Mouse (Mus musculus) retina, postnatal 7 days (tissue): ENCODE data around the gene Chrnb2.
"Not testable (repeated sequence)": the region's sequence is repeated elsewhere in the genome, so short reads cannot be mapped to it uniquely, and the experiment has no call there.

Source experiments
- DNase-seq: peaks from one replicate; pipeline ENCODE4 v3.0.0-alpha.2; 2012; ENCODE audit warnings: low read depth, low spot score

The Chrnb2 gene

GRCm38 (mm10) chr3:89764119-89764724 lies at the start of gene Chrnb2:
Gene Chrnb2, minus strand, starts transcription at chr3:89764632.
- peak; percentile 29 for DNase-seq

DNA sequence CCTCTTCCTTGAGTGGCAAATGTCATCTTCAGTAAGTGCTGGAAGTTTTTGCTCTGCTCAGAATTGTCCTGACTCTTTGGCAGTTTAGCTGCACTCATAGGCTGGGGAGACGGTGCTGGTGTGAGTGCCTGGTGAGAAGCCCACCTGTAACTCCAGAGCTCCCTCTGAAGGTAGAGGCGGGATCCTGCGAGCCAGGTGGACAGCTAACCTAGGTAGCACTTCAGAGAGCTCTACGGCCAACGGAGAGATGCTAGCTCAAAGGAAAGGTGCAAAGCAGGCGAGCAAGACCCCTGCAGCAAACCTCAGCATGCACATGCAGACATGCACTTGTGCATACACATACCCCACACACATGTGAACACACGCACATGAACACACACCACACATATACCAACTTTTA lies 49.6 kb upstream of the Chrnb2 start:
- no peak for DNase-seq

DNA sequence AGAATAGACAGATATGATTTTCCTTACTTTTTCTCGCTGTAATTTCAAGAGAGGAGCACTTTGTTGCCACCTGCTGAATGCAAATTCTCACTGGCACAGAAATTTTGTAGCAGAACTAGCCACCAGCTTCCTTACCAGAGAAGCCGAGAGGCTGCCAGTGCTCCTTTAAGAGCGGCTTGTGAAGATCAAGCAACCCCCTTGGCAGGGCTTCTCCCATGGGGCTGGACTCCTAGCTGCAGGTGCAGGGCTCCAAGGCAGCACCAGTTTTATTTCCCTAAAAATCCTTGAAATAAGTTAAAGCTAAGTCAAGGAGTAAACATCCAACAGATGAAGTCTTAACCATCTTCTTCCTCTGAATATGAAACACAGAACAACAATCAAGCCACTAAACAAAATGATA lies 47.7 kb upstream of the Chrnb2 start:
- no peak for DNase-seq

DNA sequence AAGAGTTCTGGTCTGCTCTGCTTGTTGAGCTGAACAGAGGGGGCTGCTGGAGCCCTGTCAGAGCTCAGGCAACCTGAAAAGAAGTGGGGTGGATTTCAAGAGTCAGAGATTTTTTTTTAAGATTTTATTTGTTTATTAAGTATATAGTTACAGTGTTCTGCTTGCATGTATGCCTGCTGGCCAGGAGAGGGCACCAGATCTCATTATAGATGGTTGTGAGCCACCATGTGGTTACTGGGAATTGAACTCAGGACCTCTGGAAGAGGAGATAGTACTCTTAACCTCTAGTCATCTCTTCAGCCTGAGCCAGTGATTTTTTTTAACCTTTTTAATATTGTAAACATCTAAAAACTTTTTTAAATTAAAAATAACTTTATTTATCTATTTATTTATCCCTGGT lies 46.4 kb upstream of the Chrnb2 start:
- no peak for DNase-seq

DNA sequence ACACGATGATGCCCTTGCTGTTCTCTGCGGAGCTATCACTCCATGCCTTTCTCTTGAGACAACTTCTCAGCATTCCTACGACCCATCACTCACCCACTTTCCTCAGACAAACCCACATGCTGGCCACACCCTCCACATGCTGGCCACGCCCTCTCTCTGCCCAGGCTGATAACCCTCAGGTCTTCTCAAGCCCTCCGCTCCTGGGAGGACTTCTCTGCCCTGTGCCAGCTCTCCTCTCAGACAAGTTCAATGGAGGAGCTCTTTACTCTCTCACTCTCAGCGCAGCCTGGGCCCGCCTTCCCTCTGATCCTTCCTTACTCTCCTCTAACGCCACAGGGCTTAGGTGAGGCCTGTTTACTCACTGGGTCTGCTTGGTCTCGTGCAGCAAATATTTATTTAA lies 44.2 kb upstream of the Chrnb2 start:
- no peak for DNase-seq

DNA sequence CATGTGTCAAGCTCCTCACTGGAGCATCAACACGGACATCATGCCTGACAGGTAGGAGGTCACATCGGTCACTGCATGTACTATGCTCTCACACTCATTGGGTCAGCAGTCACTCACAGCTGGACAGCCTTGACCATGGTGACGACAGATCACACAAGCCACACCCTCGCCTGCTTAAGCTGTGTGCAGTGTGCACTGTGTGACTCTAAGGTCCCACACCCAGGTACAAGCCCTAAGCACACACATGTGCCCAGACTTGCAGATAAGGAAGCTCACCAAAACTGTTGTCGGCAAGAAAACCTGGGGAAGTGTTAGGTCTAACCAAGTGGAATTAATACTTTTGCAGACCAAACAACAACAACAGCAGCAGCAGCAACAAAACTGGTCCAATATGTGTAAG lies 43.4 kb upstream of the Chrnb2 start:
- no peak for DNase-seq

DNA sequence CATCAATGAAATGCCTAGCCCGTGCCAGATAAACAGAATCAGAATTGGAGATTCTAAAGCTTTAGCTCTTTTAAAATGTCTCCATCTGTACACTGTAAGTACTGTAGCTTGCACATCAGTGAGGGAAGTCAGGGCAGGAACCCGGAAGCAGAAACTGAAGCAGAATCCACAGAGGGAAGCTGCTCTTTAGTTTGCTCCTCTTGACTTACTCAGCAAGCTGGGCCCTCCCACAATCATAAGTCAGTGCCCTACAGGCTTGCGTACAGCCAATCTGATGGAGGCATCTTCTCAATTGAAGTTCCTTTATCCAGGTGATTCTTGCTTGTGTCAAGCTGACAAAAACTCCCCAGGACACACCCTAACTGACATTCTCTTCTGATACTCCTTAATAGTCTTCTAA lies 42.7 kb upstream of the Chrnb2 start:
- DNase-seq, result no peak

GRCm38 (mm10) chr3:89806751-89807150 lies 42.3 kb upstream of the Chrnb2 start:
- DNase-seq, result no peak

DNA sequence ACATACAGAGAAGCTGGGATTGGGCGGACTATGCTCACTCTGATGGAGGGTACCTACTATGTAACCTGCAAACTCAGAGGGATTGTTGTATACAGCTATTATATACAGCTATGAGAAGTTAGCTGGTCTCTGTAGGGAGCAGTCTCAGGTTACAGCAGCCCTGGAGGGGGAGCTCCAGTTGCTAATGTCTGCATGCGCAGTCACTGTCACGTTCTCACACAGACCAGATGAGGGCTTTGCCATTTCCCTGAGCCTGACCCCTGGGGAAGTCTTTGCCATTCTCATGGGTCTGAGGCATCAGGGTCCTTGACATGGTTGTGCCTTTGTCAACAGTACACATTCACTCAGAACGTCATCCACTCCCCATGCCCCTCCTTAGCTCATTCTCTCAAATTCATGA lies 40.7 kb upstream of the Chrnb2 start:
- no peak for DNase-seq

GRCm38 (mm10) chr3:89802876-89803275 lies 38.4 kb upstream of the Chrnb2 start:
- no peak for DNase-seq

- DNase-seq, result no peak
These were observed 37.0 kb upstream of the Chrnb2 start for GRCm38 (mm10) chr3:89801507-89801847.

DNA sequence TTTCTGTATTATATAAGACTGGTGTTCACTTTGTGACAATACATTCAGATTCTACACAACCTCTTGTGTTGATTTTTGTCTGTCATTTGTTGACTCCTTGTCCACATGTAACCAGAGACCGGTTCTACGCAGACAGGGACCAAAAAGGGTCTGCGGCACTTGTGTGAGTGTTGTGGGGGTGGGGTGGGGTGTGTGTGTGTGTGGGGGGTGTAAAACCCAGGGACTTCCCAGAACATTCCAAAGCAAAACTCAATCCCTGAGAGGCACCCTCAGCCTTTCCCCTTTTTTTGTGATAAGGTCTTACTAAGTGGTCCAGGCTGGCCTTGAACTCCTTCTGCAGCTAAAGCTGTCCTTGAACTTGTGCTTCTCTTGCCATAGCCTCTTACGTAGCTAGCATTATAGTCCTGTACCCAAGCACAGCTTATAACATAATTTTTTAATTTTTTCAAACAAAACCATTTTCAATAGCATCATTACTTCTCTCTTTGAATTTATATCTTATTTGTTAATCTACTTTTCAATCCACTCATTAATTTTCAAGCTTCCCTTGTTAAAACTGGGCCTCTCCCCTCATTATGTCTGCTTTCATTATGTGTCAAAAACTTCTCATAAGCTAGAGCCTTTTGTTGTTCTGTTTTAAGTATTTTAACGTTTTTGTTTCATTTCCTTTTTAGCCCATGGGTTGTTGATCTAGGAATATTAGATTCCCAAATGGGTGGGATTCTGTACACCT lies 36.5 kb upstream of the Chrnb2 start:
- no peak for DNase-seq

- not testable (repeated sequence) for DNase-seq
These were observed 35.6 kb upstream of the Chrnb2 start for GRCm38 (mm10) chr3:89800078-89800477.

DNA sequence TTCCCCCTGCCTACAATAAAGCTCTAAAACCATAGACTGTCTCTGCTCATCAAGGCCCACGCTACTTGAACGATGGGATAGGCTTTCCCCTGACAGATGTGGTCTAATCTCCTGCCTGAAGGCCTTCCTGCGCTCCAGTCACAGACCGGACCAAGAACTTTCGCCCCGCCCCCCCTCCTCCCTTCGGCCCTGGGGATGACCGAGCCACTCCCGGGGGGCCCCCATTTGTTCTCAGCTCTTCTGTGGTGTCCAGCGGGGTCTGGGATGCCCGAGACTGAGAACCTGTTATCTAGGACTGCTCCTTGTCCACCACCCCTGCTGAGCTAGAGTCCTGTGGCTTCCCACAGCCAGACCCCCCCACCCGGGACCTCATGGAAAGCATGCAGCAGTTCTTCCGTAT lies 35.0 kb upstream of the Chrnb2 start:
- DNase-seq, result no peak

- no peak for DNase-seq
These were observed 34.1 kb upstream of the Chrnb2 start for GRCm38 (mm10) chr3:89798518-89798917.

GRCm38 (mm10) chr3:89796358-89796757 lies 31.9 kb upstream of the Chrnb2 start:
- DNase-seq, result no peak

GRCm38 (mm10) chr3:89795746-89796145 lies 31.3 kb upstream of the Chrnb2 start:
- DNase-seq, result no peak

DNA sequence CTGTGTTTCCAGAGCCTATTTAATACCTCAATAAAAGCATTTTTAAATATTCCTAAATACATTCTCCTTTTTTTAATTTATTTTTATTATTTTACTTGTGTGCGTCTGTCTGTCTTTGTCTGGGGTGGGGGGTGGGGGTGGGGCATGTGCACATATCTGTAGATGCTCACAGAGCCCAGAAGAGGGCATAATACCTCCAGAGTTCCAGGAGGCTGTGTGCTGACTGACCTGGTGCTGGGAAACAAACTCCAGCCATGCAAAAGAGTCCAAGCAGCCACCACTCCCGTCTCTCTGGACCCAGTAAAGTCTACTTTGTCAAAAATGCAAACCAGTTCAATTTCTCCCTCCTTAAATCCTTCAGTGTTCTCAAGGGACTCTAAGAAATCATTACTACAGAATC lies 30.2 kb upstream of the Chrnb2 start:
- no peak for DNase-seq

- no peak for DNase-seq
These were observed 24.4 kb upstream of the Chrnb2 start for GRCm38 (mm10) chr3:89788680-89789352.

DNA sequence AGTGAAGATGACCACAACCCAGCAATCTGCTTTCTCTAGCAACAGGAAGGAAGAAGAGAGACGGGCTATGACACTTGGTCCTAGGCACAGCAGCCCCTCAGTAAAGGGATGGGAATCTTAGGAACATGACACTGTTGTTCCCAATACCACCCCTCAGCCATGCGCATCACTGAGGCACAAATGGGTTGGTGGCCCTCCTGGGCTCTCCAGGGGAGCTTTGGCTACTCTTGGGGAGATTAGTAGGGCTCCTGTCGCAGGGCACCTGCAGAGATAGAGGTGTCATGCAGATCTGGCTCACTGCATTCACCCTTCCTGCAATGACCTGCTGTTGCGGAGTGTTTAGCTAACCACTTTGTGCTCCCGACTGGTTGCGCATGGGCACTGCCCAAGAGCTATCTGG lies 21.8 kb upstream of the Chrnb2 start:
- no peak for DNase-seq

- peak; percentile 59 for DNase-seq
These were observed 20.7 kb upstream of the Chrnb2 start for GRCm38 (mm10) chr3:89784991-89785753.

DNA sequence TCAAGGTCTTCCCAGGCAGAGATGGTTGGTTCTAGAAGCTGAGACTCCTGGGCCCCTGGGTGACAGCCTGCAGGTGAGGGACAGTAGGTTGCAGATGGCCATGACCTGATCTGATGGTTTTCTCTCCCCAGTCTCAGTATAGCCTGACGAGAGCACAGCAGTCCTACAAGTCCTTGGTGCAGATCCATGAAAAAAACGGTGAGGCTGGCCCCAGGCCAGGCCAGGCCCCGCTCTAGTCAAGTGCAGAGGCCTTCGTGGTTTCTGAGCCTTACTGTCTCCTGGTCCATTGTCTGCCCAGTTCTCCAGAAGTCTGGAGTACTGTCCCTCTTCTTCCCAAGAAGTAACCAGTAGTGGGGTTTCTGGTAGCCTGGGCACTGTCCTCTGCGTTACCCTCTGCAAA lies 17.2 kb upstream of the Chrnb2 start:
- DNase-seq, result no peak
